Comparison of ENCODE assay signal across 14 mouse cellular contexts in the genomic region with DNA sequence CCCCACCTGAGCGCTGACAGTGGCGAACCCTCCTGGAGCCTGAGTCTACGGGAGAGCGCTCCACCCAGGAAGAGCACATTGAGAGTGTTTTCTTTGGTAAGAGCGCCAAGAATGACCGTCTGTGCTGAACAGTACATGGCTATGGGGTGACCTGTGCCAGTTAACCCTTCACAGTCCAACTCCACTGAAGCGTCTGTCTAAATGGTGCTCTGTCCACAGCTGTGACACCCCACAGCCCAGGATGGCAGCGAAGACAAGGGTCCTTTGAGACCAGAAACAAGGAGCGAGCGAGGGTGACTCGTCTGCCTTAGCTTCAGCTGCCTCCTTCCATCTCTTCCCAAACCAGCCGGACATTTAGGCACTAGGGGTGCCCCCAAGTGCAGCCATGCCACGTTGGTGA. TPM values are rescaled to one million over a fixed set of nuclear protein-coding genes. Genes with fewer than 3 reads are reported as not detected.
DNase-seq lines count a peak whose midpoint lies in the region; ATAC-seq and TF ChIP-seq lines count a peak whose summit lies in the region.
"Had no signal": no experiment of that assay in that cellular context is flagged by ENCODE, and none has a peak within 500 bp of the region (broad histone marks: within the 10 kb centered on the region; RNA-seq: fewer than 3 reads in every experiment).

No protein-coding gene starts in this region.

- ATAC-seq in hindbrain, embryonic 15.5 days (ENCODE audit: low FRiP score, low read depth): no peak
- ATAC-seq in liver, embryonic 13.5 days (ENCODE audit: low read depth): no peak
- ATAC-seq in liver, embryonic 11.5 days (replicated peaks; ENCODE audit: low FRiP score): no peak
- no peak for ATAC-seq in neural tube, embryonic 13.5 days (ENCODE audit: low read depth)
- ATAC-seq in forebrain, postnatal 0 days: no peak; the same call in 1 of the 2 replicates
- ATAC-seq: forebrain, embryonic 15.5 days; Patski had no signal

- H3K4me3 ChIP-seq in hindbrain, embryonic 15.5 days: no peak overlapping the region
- H3K4me3 ChIP-seq in hindbrain, embryonic 10.5 days: no peak overlapping the region
- H3K4me3 ChIP-seq in liver, embryonic 13.5 days (replicated peaks): no peak overlapping the region
- H3K4me3 ChIP-seq in liver, embryonic 11.5 days (ENCODE audit: low read depth, low read length): no peak overlapping the region
- H3K4me3 ChIP-seq in embryonic facial prominence, embryonic 10.5 days: 0 out of 2 replicates have a peak overlapping the region, but pooled peaks have one; percentile 79
- no peak overlapping the region for H3K4me3 ChIP-seq in neural tube, embryonic 13.5 days
- H3K4me3 ChIP-seq in forebrain, postnatal 0 days (ENCODE audit: low read depth, low read length): no peak overlapping the region
- H3K4me3 ChIP-seq: erythroblast, embryonic 14.5 days; forebrain, embryonic 15.5 days had no signal

- peak overlapping the region; percentile 89; the same call in 1 of the 2 replicates for H3K4me2 ChIP-seq in hindbrain, embryonic 15.5 days
- H3K4me2 ChIP-seq in liver, embryonic 13.5 days: 0 out of 2 replicates have a peak overlapping the region, but pooled peaks have one; percentile 99
- no peak overlapping the region for H3K4me2 ChIP-seq in liver, embryonic 11.5 days
- H3K4me2 ChIP-seq in neural tube, embryonic 13.5 days: 0 out of 2 replicates have a peak overlapping the region, but pooled peaks have one; percentile 90
- no peak overlapping the region for H3K4me2 ChIP-seq in forebrain, postnatal 0 days (ENCODE audit: low read depth)

- no peaks in the 10 kb centered on the region for H3K36me3 ChIP-seq in hindbrain, embryonic 15.5 days
- no peaks in the 10 kb centered on the region for H3K36me3 ChIP-seq in hindbrain, embryonic 10.5 days
- no peaks in the 10 kb centered on the region for H3K36me3 ChIP-seq in liver, embryonic 13.5 days
- H3K36me3 ChIP-seq in liver, embryonic 11.5 days (ENCODE audit: control insufficient read depth, insufficient read depth, low read length): no peaks in the 10 kb centered on the region
- no peaks in the 10 kb centered on the region for H3K36me3 ChIP-seq in embryonic facial prominence, embryonic 10.5 days (replicated peaks)
- no peaks in the 10 kb centered on the region for H3K36me3 ChIP-seq in neural tube, embryonic 13.5 days
- no peaks in the 10 kb centered on the region for H3K36me3 ChIP-seq in forebrain, postnatal 0 days (ENCODE audit: insufficient read depth)
- H3K36me3 ChIP-seq: forebrain, embryonic 15.5 days had no signal

- 83% methylated on average over 13 of the region's 13 CpGs for WGBS in hindbrain, embryonic 15.5 days
- WGBS in hindbrain, embryonic 10.5 days: 85% methylated on average over 13 of the region's 13 CpGs
- 85% methylated on average over 13 of the region's 13 CpGs for WGBS in liver, embryonic 13.5 days (ENCODE audit: insufficient replicate concordance)
- WGBS in liver, embryonic 11.5 days: 88% methylated on average over 13 of the region's 13 CpGs
- 81% methylated on average over 13 of the region's 13 CpGs for WGBS in embryonic facial prominence, embryonic 10.5 days
- 79% methylated on average over 13 of the region's 13 CpGs for WGBS in neural tube, embryonic 13.5 days
- 83% methylated on average over 13 of the region's 13 CpGs for WGBS in forebrain, postnatal 0 days

- H3K9me3 ChIP-seq in hindbrain, embryonic 15.5 days: no peaks in the 10 kb centered on the region
- H3K9me3 ChIP-seq in hindbrain, embryonic 10.5 days: no peaks in the 10 kb centered on the region
- no peaks in the 10 kb centered on the region for H3K9me3 ChIP-seq in liver, embryonic 13.5 days (replicated peaks)
- H3K9me3 ChIP-seq in liver, embryonic 11.5 days (ENCODE audit: control insufficient read depth, low read length): no peaks in the 10 kb centered on the region
- no peaks in the 10 kb centered on the region for H3K9me3 ChIP-seq in embryonic facial prominence, embryonic 10.5 days
- H3K9me3 ChIP-seq in neural tube, embryonic 13.5 days: no peaks in the 10 kb centered on the region
- H3K9me3 ChIP-seq in forebrain, postnatal 0 days (ENCODE audit: low read length): no peaks in the 10 kb centered on the region
- H3K9me3 ChIP-seq: forebrain, embryonic 15.5 days had no signal

- DNase-seq in hindbrain, embryonic 10.5 days (ENCODE audit: low spot score): no peak
- no peak for DNase-seq in liver, embryonic 13.5 days
- no peak for DNase-seq in liver, embryonic 11.5 days (ENCODE audit: low spot score)
- no peak for DNase-seq in embryonic facial prominence, embryonic 10.5 days (ENCODE audit: low spot score)
- DNase-seq in thymus, postnatal 10 days (ENCODE audit: low spot score in 2 of 2): no peak
- DNase-seq in forebrain, postnatal 0 days: no peak
- DNase-seq: cerebellum, adult 11-12 months; heart, postnatal 10 days; lung, postnatal 36 days had no signal

- no peak overlapping the region for H3K27ac ChIP-seq in hindbrain, embryonic 15.5 days (replicated peaks)
- H3K27ac ChIP-seq in hindbrain, embryonic 10.5 days: no peak overlapping the region
- no peak overlapping the region; the same call in 1 of the 2 replicates for H3K27ac ChIP-seq in liver, embryonic 13.5 days
- no peak overlapping the region for H3K27ac ChIP-seq in liver, embryonic 11.5 days (ENCODE audit: low read depth, low read length)
- no peak overlapping the region for H3K27ac ChIP-seq in embryonic facial prominence, embryonic 10.5 days (replicated peaks)
- H3K27ac ChIP-seq in neural tube, embryonic 13.5 days (replicated peaks): no peak overlapping the region
- H3K27ac ChIP-seq in forebrain, postnatal 0 days (ENCODE audit: low read depth, low read length): no peak overlapping the region
- H3K27ac ChIP-seq: forebrain, embryonic 15.5 days had no signal

- no peak for TF ChIP-seq CTCF in forebrain, postnatal 0 days (IDR thresholded peaks at IDR 0.05; ENCODE audit: low read depth)

- peaks cover 24% of the 10 kb centered on the region for H3K4me1 ChIP-seq in hindbrain, embryonic 15.5 days (replicated peaks)
- H3K4me1 ChIP-seq in hindbrain, embryonic 10.5 days (replicated peaks): peaks cover 57% of the 10 kb centered on the region
- peaks cover 41% of the 10 kb centered on the region for H3K4me1 ChIP-seq in liver, embryonic 13.5 days (replicated peaks)
- H3K4me1 ChIP-seq in liver, embryonic 11.5 days (replicated peaks; ENCODE audit: control insufficient read depth, insufficient read depth, low read length): peaks cover 13% of the 10 kb centered on the region
- peaks cover 54% of the 10 kb centered on the region for H3K4me1 ChIP-seq in embryonic facial prominence, embryonic 10.5 days
- peaks cover 39% of the 10 kb centered on the region for H3K4me1 ChIP-seq in neural tube, embryonic 13.5 days (replicated peaks)
- H3K4me1 ChIP-seq in forebrain, postnatal 0 days (ENCODE audit: insufficient read depth): no peaks in the 10 kb centered on the region

- no peaks in the 10 kb centered on the region for H3K27me3 ChIP-seq in hindbrain, embryonic 15.5 days
- H3K27me3 ChIP-seq in hindbrain, embryonic 10.5 days (ENCODE audit: insufficient read depth, poor library complexity, severe bottlenecking): peaks cover 5% of the 10 kb centered on the region; the same call in 1 of the 2 replicates
- H3K27me3 ChIP-seq in liver, embryonic 13.5 days: peaks cover 11% of the 10 kb centered on the region; the same call in 1 of the 2 replicates
- no peaks in the 10 kb centered on the region for H3K27me3 ChIP-seq in liver, embryonic 11.5 days (replicated peaks; ENCODE audit: control insufficient read depth, insufficient read depth, low read length)
- peaks cover 17% of the 10 kb centered on the region for H3K27me3 ChIP-seq in embryonic facial prominence, embryonic 10.5 days (replicated peaks; ENCODE audit: low read depth, poor library complexity, severe bottlenecking)
- H3K27me3 ChIP-seq in neural tube, embryonic 13.5 days: 0 out of 2 replicates have a peak, but pooled peaks cover 3% of the 10 kb centered on the region
- 0 out of 2 replicates have a peak, but pooled peaks cover under 1% of the 10 kb centered on the region for H3K27me3 ChIP-seq in forebrain, postnatal 0 days (ENCODE audit: insufficient read depth, low read length)

- H3K9ac ChIP-seq in hindbrain, embryonic 15.5 days: no peak overlapping the region
- H3K9ac ChIP-seq in liver, embryonic 13.5 days: no peak overlapping the region
- no peak overlapping the region for H3K9ac ChIP-seq in liver, embryonic 11.5 days (ENCODE audit: low read depth, low read length)
- H3K9ac ChIP-seq in neural tube, embryonic 13.5 days: no peak overlapping the region
- no peak overlapping the region for H3K9ac ChIP-seq in forebrain, postnatal 0 days
- H3K9ac ChIP-seq: forebrain, embryonic 15.5 days had no signal

RNA-seq across cellular contexts. Expression of a gene that starts 2.1 kb away (rescaled TPM):
- polyA plus RNA-seq in hindbrain, embryonic 15.5 days (2015; fragmentation: Nextera tagmentation; extraction: Ambion mirVana): 46.6 and 48.0 TPM in 2 replicates
- 80.4 and 90.3 TPM in 2 replicates for polyA plus RNA-seq in hindbrain, embryonic 10.5 days (2016; fragmentation: Nextera tagmentation; extraction: Ambion mirVana)
- polyA plus RNA-seq in liver, embryonic 13.5 days (2015; fragmentation: Nextera tagmentation; extraction: Ambion mirVana): 36.1 and 41.7 TPM in 2 replicates
- polyA plus RNA-seq in liver, embryonic 11.5 days (2014; fragmentation: Nextera tagmentation; extraction: Ambion mirVana): 51.3 and 53.4 TPM in 2 replicates
- polyA plus RNA-seq in embryonic facial prominence, embryonic 10.5 days (2016; fragmentation: Nextera tagmentation; extraction: Ambion mirVana): 75.1 and 79.0 TPM in 2 replicates
- 41.4 and 48.5 TPM in 2 replicates for polyA plus RNA-seq in neural tube, embryonic 13.5 days (2015; fragmentation: Nextera tagmentation; extraction: Ambion mirVana)
- 14.1 and 19.8 TPM in 2 replicates for total RNA-seq in forebrain, postnatal 0 days (2014; rRNA removed)
- polyA plus RNA-seq in forebrain, postnatal 0 days (2015; fragmentation: Nextera tagmentation; extraction: Ambion mirVana): 26.4 and 32.1 TPM in 2 replicates

RNA-seq across cellular contexts. Expression of a gene that starts 18.9 kb away (rescaled TPM):
- 13.3 and 18.6 TPM in 2 replicates for polyA plus RNA-seq in hindbrain, embryonic 15.5 days (2015; fragmentation: Nextera tagmentation; extraction: Ambion mirVana)
- polyA plus RNA-seq in hindbrain, embryonic 10.5 days (2016; fragmentation: Nextera tagmentation; extraction: Ambion mirVana): 17.9 and 20.8 TPM in 2 replicates
- polyA plus RNA-seq in liver, embryonic 13.5 days (2015; fragmentation: Nextera tagmentation; extraction: Ambion mirVana): 4.4 and 4.8 TPM in 2 replicates
- polyA plus RNA-seq in liver, embryonic 11.5 days (2014; fragmentation: Nextera tagmentation; extraction: Ambion mirVana): 7.9 and 11.4 TPM in 2 replicates
- 20.7 and 22.0 TPM in 2 replicates for polyA plus RNA-seq in embryonic facial prominence, embryonic 10.5 days (2016; fragmentation: Nextera tagmentation; extraction: Ambion mirVana)
- 18.3 and 19.0 TPM in 2 replicates for polyA plus RNA-seq in neural tube, embryonic 13.5 days (2015; fragmentation: Nextera tagmentation; extraction: Ambion mirVana)
- 14.1 and 14.4 TPM in 2 replicates for total RNA-seq in forebrain, postnatal 0 days (2014; rRNA removed)
- 7.4 and 11.8 TPM in 2 replicates for polyA plus RNA-seq in forebrain, postnatal 0 days (2015; fragmentation: Nextera tagmentation; extraction: Ambion mirVana)

RNA-seq across cellular contexts. Expression of a gene that starts 30.5 kb away (rescaled TPM):
- 1.6 and 1.9 TPM in 2 replicates for polyA plus RNA-seq in hindbrain, embryonic 15.5 days (2015; fragmentation: Nextera tagmentation; extraction: Ambion mirVana)
- 0.60 and 0.64 TPM in 2 replicates for polyA plus RNA-seq in hindbrain, embryonic 10.5 days (2016; fragmentation: Nextera tagmentation; extraction: Ambion mirVana)
- polyA plus RNA-seq in liver, embryonic 13.5 days (2015; fragmentation: Nextera tagmentation; extraction: Ambion mirVana): 0.17 and 0.23 TPM in 2 replicates
- 0.56 and 0.78 TPM in 2 replicates for polyA plus RNA-seq in liver, embryonic 11.5 days (2014; fragmentation: Nextera tagmentation; extraction: Ambion mirVana)
- 0.75 and 0.91 TPM in 2 replicates for polyA plus RNA-seq in embryonic facial prominence, embryonic 10.5 days (2016; fragmentation: Nextera tagmentation; extraction: Ambion mirVana)
- 0.81 and 1.5 TPM in 2 replicates for polyA plus RNA-seq in neural tube, embryonic 13.5 days (2015; fragmentation: Nextera tagmentation; extraction: Ambion mirVana)
- 0.81 and 1.5 TPM in 2 replicates for total RNA-seq in forebrain, postnatal 0 days (2014; rRNA removed)
- polyA plus RNA-seq in forebrain, postnatal 0 days (2015; fragmentation: Nextera tagmentation; extraction: Ambion mirVana): 1.3 and 2.4 TPM in 2 replicates

Comparison
In these comparisons a context has a peak if more than half of its experiments do, and no peak if none do; other contexts are left out.
1. H3K4me2 ChIP-seq: peak in hindbrain, embryonic 15.5 days (single experiment), liver, embryonic 13.5 days (single experiment) and neural tube, embryonic 13.5 days (single experiment); none in liver, embryonic 11.5 days (single experiment) and forebrain, postnatal 0 days (single experiment).